Mouse (Mus musculus) left cerebral cortex, postnatal 36 days (tissue): ENCODE measurements around the gene Pnrc2. TPM values are rescaled to one million over a fixed set of nuclear protein-coding genes. Genes with fewer than 3 reads are reported as not detected.

Experiments used
- DNase-seq, 2 experiments: peaks; one replicate each; pipeline ENCODE4 v3.0.0; 2021 to 2022; ENCODE audit warnings: low spot score in 2 of 2, mixed read lengths in 1 of 2
- intact Hi-C: fragments of 180-260 bp; cut with DNase I; formaldehyde crosslinking; loops from one replicate; pipeline ENCODE4 v1.15.1; 2025
- total RNA-seq, 2 experiments: library from RNA; stranded (reverse); gene quantifications; 2 replicates each; pipeline ENCODE4 v1.2.3; 2021

The Pnrc2 gene
- total RNA-seq, 2 experiments from 2014 or later: 41.2 to 44.6 TPM

GRCm38 (mm10) chr4:135895071-135895571 is 21.5 kb upstream of the Pnrc2 start, which contains the start of gene Cnr2:
Cnr2 (plus strand) TSS chr4:135895394.
- no peak for DNase-seq
- intact Hi-C loops: no loop called here

GRCm38 (mm10) chr4:135892884-135893283 is 19.2 kb upstream of the Pnrc2 start:
- intact Hi-C loops: no loop called here
- DNase-seq: no peak

GRCm38 (mm10) chr4:135891539-135891938 is 17.9 kb upstream of the Pnrc2 start:
- no peak for DNase-seq
- intact Hi-C loops: loop anchor here (2.0 kb wide), 1 partner anchor 39 kb away; no protein-coding TSS in a partner anchor

- intact Hi-C loops: loop anchor here (2.0 to 5.0 kb wide), 2 partner anchors 32 to 41 kb away; partner anchors contain the start of gene Fuca1
- peak; percentile 30 to 51 for DNase-seq
Observed at GRCm38 (mm10) chr4:135889884-135890283, 16.2 kb upstream of the Pnrc2 start.

- no peak for DNase-seq
- intact Hi-C loops: loop anchor here (5.0 kb wide), 1 partner anchor 33 kb away; the partner anchor contains the start of gene Fuca1
Observed at GRCm38 (mm10) chr4:135889146-135889883, 15.7 kb upstream of the Pnrc2 start.

- DNase-seq: no peak
- intact Hi-C loops: loop anchor here (5.0 kb wide), 1 partner anchor 34 kb away; the partner anchor contains the start of gene Fuca1
Observed at GRCm38 (mm10) chr4:135888448-135889057, 14.9 kb upstream of the Pnrc2 start.

GRCm38 (mm10) chr4:135886184-135886583 is 12.5 kb upstream of the Pnrc2 start:
- intact Hi-C loops: loop anchor here (5.0 kb wide), 1 partner anchor 36 kb away; the partner anchor contains the start of gene Fuca1
- DNase-seq: no peak

- intact Hi-C loops: loop anchor here (5.0 kb wide), 1 partner anchor 37 kb away; the partner anchor contains the start of gene Fuca1
- no peak for DNase-seq
Observed at GRCm38 (mm10) chr4:135885676-135886075, 12.0 kb upstream of the Pnrc2 start.

- DNase-seq: no peak
- intact Hi-C loops: no loop called here
Observed at GRCm38 (mm10) chr4:135884531-135884930, 10.9 kb upstream of the Pnrc2 start.

- DNase-seq: no peak
- intact Hi-C loops: no loop called here
Observed at GRCm38 (mm10) chr4:135883881-135884516, 10.3 kb upstream of the Pnrc2 start.

GRCm38 (mm10) chr4:135883401-135883851 is 9.8 kb upstream of the Pnrc2 start:
- intact Hi-C loops: no loop called here
- DNase-seq: no peak

- intact Hi-C loops: no loop called here
- no peak for DNase-seq
Observed at GRCm38 (mm10) chr4:135882023-135882422, 8.4 kb upstream of the Pnrc2 start.

GRCm38 (mm10) chr4:135880576-135880975 is 6.9 kb upstream of the Pnrc2 start:
- intact Hi-C loops: no loop called here
- DNase-seq: no peak

- DNase-seq: no peak
- intact Hi-C loops: no loop called here
Observed at GRCm38 (mm10) chr4:135880018-135880417, 6.4 kb upstream of the Pnrc2 start.

- intact Hi-C loops: no loop called here
- DNase-seq: no peak
Observed at GRCm38 (mm10) chr4:135879021-135879420, 5.4 kb upstream of the Pnrc2 start.

- no peak for DNase-seq
- intact Hi-C loops: loop anchor here (1.0 kb wide), 1 partner anchor 76 kb away; no protein-coding TSS in a partner anchor
Observed at GRCm38 (mm10) chr4:135877742-135878141, 4.1 kb upstream of the Pnrc2 start.

GRCm38 (mm10) chr4:135876583-135877020 is 3.0 kb upstream of the Pnrc2 start:
- intact Hi-C loops: loop anchor here (1.0 kb wide), 1 partner anchor 75 kb away; no protein-coding TSS in a partner anchor
- DNase-seq: peak; percentile 78 to 86

- intact Hi-C loops: no loop called here
- no peak for DNase-seq
Observed at GRCm38 (mm10) chr4:135875991-135876582, 2.4 kb upstream of the Pnrc2 start.

- DNase-seq: no peak
- intact Hi-C loops: no loop called here
Observed at GRCm38 (mm10) chr4:135875546-135875945, 1.9 kb upstream of the Pnrc2 start.
